Mouse (Mus musculus): ENCODE results near the gene Lpin3.

DNA sequence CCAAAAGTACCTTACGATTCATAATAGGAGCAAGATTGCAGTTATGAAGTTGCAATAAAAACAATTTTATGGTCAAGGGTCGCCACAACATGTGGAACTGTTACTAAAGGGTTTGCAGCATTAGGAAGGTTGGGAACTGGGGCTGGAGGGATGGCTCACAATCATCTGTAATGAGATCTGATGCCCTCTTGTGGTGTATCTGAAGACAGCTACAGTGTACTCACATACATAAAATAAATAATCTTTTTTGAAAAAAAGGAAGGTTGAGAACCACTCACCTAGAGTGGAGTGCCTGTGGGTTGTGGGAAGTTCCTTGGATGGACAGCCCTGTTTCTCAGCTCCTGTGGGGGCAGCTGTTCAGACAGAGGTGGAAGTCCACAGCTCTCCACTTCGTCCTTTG is 62.0 kb downstream of the Lpin3 start:
- no peak for TF ChIP-seq EP300 (IDR thresholded peaks at IDR 0.05; ENCODE audit: low read length)
- no peak for TF ChIP-seq IRF4 (IDR thresholded peaks at IDR 0.05; ENCODE audit: low read depth, low read length)
- TF ChIP-seq ZC3H11A (IDR thresholded peaks at IDR 0.05; ENCODE audit: low read depth, low read length), result no peak
- TF ChIP-seq PAX5 (IDR thresholded peaks at IDR 0.05; ENCODE audit: low read length), result no peak
- no peak for TF ChIP-seq ZKSCAN1 (IDR thresholded peaks at IDR 0.05; ENCODE audit: borderline replicate concordance, low read depth, low read length)
- no peak for TF ChIP-seq RCOR1 (conservative IDR thresholded peaks at IDR 0.05; ENCODE audit: low read depth, low read length)
- TF ChIP-seq CTCF (conservative IDR thresholded peaks at IDR 0.05 in 1 of 2, IDR thresholded peaks at IDR 0.05 in 1 of 2; ENCODE audit: low read depth in 2 of 2, low read length in 2 of 2), result peak; percentile 6 to 50; a peak in 2 of 4 replicates
- TF ChIP-seq POLR2A (IDR thresholded peaks at IDR 0.05; ENCODE audit: low read depth, low read length), result no peak

All from CH12.LX (cell line).